Mouse (Mus musculus) CH12.LX (cell line): Measurements from ENCODE around the gene Fry.

Source experiments
- BHLHE40 ChIP-seq: IDR thresholded peaks from 2 replicates; pipeline ENCODE4 v1.6.1; 2011; ENCODE audit warnings: mild to moderate bottlenecking, low read depth, low read length, improper control_type of control experiment
- CTCF ChIP-seq, 2 experiments: IDR thresholded peaks in 1 of 2; conservative IDR thresholded peaks in 1 of 2; 2 replicates each; pipeline ENCODE4 v1.5.1; 2011 to 2012; ENCODE audit warnings: low read depth in 2 of 2, low read length in 2 of 2, improper control_type of control experiment in 1 of 2, inconsistent platforms in 1 of 2, mild to moderate bottlenecking in 1 of 2, moderate library complexity in 1 of 2
- POLR2A ChIP-seq: IDR thresholded peaks from 2 replicates; pipeline ENCODE4 v1.6.1; 2011; ENCODE audit warnings: low read depth, mild to moderate bottlenecking, improper control_type of control experiment, low read length
- ZNF384 ChIP-seq: IDR thresholded peaks from 2 replicates; pipeline ENCODE4 v1.6.1; 2012; ENCODE audit warnings: low read depth, low read length, improper control_type of control experiment, inconsistent platforms

DNA sequence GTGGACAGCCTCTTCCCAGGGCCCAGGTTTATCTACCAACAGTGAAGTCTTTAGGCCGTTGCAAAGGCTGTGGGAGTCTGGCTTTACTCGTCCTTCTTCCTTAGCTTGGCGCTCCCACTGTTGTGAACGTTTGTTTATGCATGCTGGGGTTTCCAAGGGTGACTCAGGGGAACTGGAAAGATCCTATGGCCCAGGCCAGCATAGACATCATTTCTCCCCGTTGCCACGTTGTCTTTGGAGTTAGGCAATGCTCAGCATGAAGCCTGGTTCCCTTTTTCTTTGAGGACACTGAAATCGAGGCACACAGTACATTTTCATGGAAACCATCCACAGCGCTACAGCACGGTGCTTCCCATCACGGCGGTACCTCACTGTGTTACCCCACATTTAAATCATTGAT, 97.6 kb downstream of the Fry start:
- TF ChIP-seq CTCF (conservative IDR thresholded peaks at IDR 0.05 in 1 of 2, IDR thresholded peaks at IDR 0.05 in 1 of 2; ENCODE audit: low read depth in 2 of 2, low read length in 2 of 2) (no peak), POLR2A (no peak), ZNF384 (no peak), BHLHE40 (no peak)
